Mouse (Mus musculus) thymus, postnatal 0 days (tissue): ENCODE results near the gene Lrrc46. TPM values are rescaled to one million over a fixed set of nuclear protein-coding genes. Genes with fewer than 3 reads are reported as not detected.

Experiments
- DNase-seq: peaks from one replicate; pipeline ENCODE4 v3.0.0-alpha.2; 2015; ENCODE audit warnings: low spot score
- polyA plus RNA-seq: library from polyadenylated mRNA; unstranded; fragments of >200 nt; fragmentation: Nextera tagmentation; extraction: Ambion mirVana; gene quantifications from 2 replicates; pipeline ENCODE4 v1.2.1, GENCODE M21; 2015

Gene Lrrc46
- 0.83 and 0.86 TPM in 2 replicates for polyA plus RNA-seq

- DNase-seq: peak; percentile 96
These were observed at the start of gene Lrrc46, which contains the start of gene Mrpl10 for GRCm38 (mm10) chr11:97041022-97041899. Gene Lrrc46 (minus strand): TSS chr11:97041407. Gene Mrpl10 (plus strand): TSS chr11:97041560.

- no peak for DNase-seq
These were observed 45.2 kb upstream of the Lrrc46 start for GRCm38 (mm10) chr11:97086365-97086764.

GRCm38 (mm10) chr11:97084821-97085505 lies 43.8 kb upstream of the Lrrc46 start:
- DNase-seq: no peak

- DNase-seq: no peak
These were observed 42.4 kb upstream of the Lrrc46 start for GRCm38 (mm10) chr11:97083401-97084140.

- DNase-seq: peak; percentile 58
These were observed 41.8 kb upstream of the Lrrc46 start for GRCm38 (mm10) chr11:97082977-97083376.

- no peak for DNase-seq
These were observed 39.1 kb upstream of the Lrrc46 start for GRCm38 (mm10) chr11:97080291-97080690.

GRCm38 (mm10) chr11:97078751-97079150 lies 37.5 kb upstream of the Lrrc46 start:
- peak; percentile 31 for DNase-seq

GRCm38 (mm10) chr11:97074235-97074634 lies 33.0 kb upstream of the Lrrc46 start:
- no peak for DNase-seq

- DNase-seq: peak; percentile 63
These were observed 31.3 kb upstream of the Lrrc46 start for GRCm38 (mm10) chr11:97072533-97072932.

- no peak for DNase-seq
These were observed 29.9 kb upstream of the Lrrc46 start for GRCm38 (mm10) chr11:97071129-97071528.

GRCm38 (mm10) chr11:97069770-97070169 lies 28.6 kb upstream of the Lrrc46 start:
- DNase-seq: no peak

- DNase-seq: no peak
These were observed 28.1 kb upstream of the Lrrc46 start for GRCm38 (mm10) chr11:97069333-97069732.

- no peak for DNase-seq
These were observed 25.6 kb upstream of the Lrrc46 start for GRCm38 (mm10) chr11:97066656-97067360.

- no peak for DNase-seq
These were observed 24.5 kb upstream of the Lrrc46 start for GRCm38 (mm10) chr11:97065538-97066295.

- peak; percentile 7 for DNase-seq
These were observed 22.7 kb upstream of the Lrrc46 start for GRCm38 (mm10) chr11:97063921-97064295.

- no peak for DNase-seq
These were observed 22.2 kb upstream of the Lrrc46 start for GRCm38 (mm10) chr11:97063274-97063920.

- no peak for DNase-seq
These were observed 11.0 kb upstream of the Lrrc46 start for GRCm38 (mm10) chr11:97052219-97052646.

- no peak for DNase-seq
These were observed 9.9 kb upstream of the Lrrc46 start for GRCm38 (mm10) chr11:97050944-97051586.
